Comparison of ENCODE assay signal across 30 mouse cellular contexts in genomic region chr8:88972993-88973690, GRCm38 (mm10).
DNase-seq lines count a peak whose midpoint lies in the region; ATAC-seq and TF ChIP-seq lines count a peak whose summit lies in the region.
"Had no signal": no experiment of that assay in that cellular context is flagged by ENCODE, and none has a peak within 500 bp of the region (broad histone marks: within the 10 kb centered on the region; RNA-seq: fewer than 3 reads in every experiment).

No protein-coding gene starts in this region.

- ATAC-seq in forebrain, embryonic 16.5 days, result no peak
- ATAC-seq in midbrain, embryonic 11.5 days (ENCODE audit: low FRiP score), result no peak
- ATAC-seq in midbrain, embryonic 13.5 days, result no peak
- ATAC-seq in midbrain, postnatal 0 days (ENCODE audit: low FRiP score), result no peak
- ATAC-seq: activated CD4-positive, CD25-positive, alpha-beta regulatory T cell, adult 4 months; intestine, postnatal 0 days had no signal

- H3K27me3 ChIP-seq in forebrain, embryonic 10.5 days (ENCODE audit: poor library complexity, severe bottlenecking), result peaks cover 16% of the 10 kb centered on the region; the same call in 1 of the 2 replicates
- no peaks in the 10 kb centered on the region for H3K27me3 ChIP-seq in forebrain, embryonic 16.5 days (replicated peaks; ENCODE audit: control insufficient read depth, insufficient read depth, low read length)
- no peaks in the 10 kb centered on the region for H3K27me3 ChIP-seq in midbrain, embryonic 11.5 days (ENCODE audit: control insufficient read depth, insufficient read depth, low read length)
- 0 out of 2 replicates have a peak, but pooled peaks cover 3% of the 10 kb centered on the region for H3K27me3 ChIP-seq in midbrain, embryonic 13.5 days
- H3K27me3 ChIP-seq in midbrain, postnatal 0 days (ENCODE audit: insufficient read depth, low read length), result no peaks in the 10 kb centered on the region
- H3K27me3 ChIP-seq: embryonic facial prominence, embryonic 13.5 days had no signal

- no peak overlapping the region for H3K4me2 ChIP-seq in forebrain, embryonic 16.5 days (ENCODE audit: low read length)
- no peak overlapping the region for H3K4me2 ChIP-seq in midbrain, embryonic 11.5 days
- H3K4me2 ChIP-seq in midbrain, embryonic 13.5 days (replicated peaks), result no peak overlapping the region
- H3K4me2 ChIP-seq in midbrain, postnatal 0 days (ENCODE audit: low read depth, low read length, poor library complexity, severe bottlenecking), result no peak overlapping the region
- H3K4me2 ChIP-seq: embryonic facial prominence, embryonic 13.5 days; heart, embryonic 11.5 days; hindbrain, embryonic 13.5 days had no signal

- H3K27ac ChIP-seq in forebrain, embryonic 10.5 days, result peak overlapping the region; percentile 80
- H3K27ac ChIP-seq in forebrain, embryonic 16.5 days (ENCODE audit: low read length), result no peak overlapping the region
- no peak overlapping the region for H3K27ac ChIP-seq in midbrain, embryonic 11.5 days (ENCODE audit: low read depth, low read length)
- H3K27ac ChIP-seq in midbrain, embryonic 13.5 days, result no peak overlapping the region
- no peak overlapping the region for H3K27ac ChIP-seq in midbrain, postnatal 0 days (ENCODE audit: low read depth, low read length)
- H3K27ac ChIP-seq: embryonic facial prominence, embryonic 13.5 days; gastrocnemius, adult 2 months; hindbrain, embryonic 13.5 days; liver, embryonic 14.5 days; macrophage had no signal

- WGBS in forebrain, embryonic 10.5 days, result 40% methylated on average over 15 of the region's 15 CpGs
- WGBS in forebrain, embryonic 16.5 days, result 13% methylated on average over 15 of the region's 15 CpGs
- 36% methylated on average over 15 of the region's 15 CpGs for WGBS in midbrain, embryonic 11.5 days
- WGBS in midbrain, embryonic 13.5 days, result 27% methylated on average over 15 of the region's 15 CpGs
- 30% methylated on average over 15 of the region's 15 CpGs for WGBS in midbrain, postnatal 0 days

- no peaks in the 10 kb centered on the region for H3K9me3 ChIP-seq in forebrain, embryonic 10.5 days
- H3K9me3 ChIP-seq in forebrain, embryonic 16.5 days (ENCODE audit: control insufficient read depth, low read length), result no peaks in the 10 kb centered on the region
- H3K9me3 ChIP-seq in midbrain, embryonic 11.5 days (ENCODE audit: control insufficient read depth, low read length), result no peaks in the 10 kb centered on the region
- H3K9me3 ChIP-seq in midbrain, embryonic 13.5 days, result no peaks in the 10 kb centered on the region
- no peaks in the 10 kb centered on the region for H3K9me3 ChIP-seq in midbrain, postnatal 0 days (ENCODE audit: low read length)
- H3K9me3 ChIP-seq: embryonic facial prominence, embryonic 13.5 days; hindbrain, embryonic 13.5 days had no signal

- peak; percentile 23 for DNase-seq in forebrain, embryonic 10.5 days (ENCODE audit: extremely low spot score, low spot score)
- peak; percentile 81 for DNase-seq in midbrain, embryonic 11.5 days (ENCODE audit: low spot score, missing footprints)
- peak; percentile 18 for DNase-seq in ZHBTc4 (ENCODE audit: low read depth, low spot score)
- DNase-seq in midbrain, postnatal 0 days (ENCODE audit: low spot score), result peak; percentile 14
- no peak for DNase-seq in layer of hippocampus, postnatal 25 days (ENCODE audit: extremely low spot score in 1 of 2, low spot score in 1 of 2)
- no peak for DNase-seq in c-Kit-positive CD71-positive TER-119-positive erythroid progenitor cells, embryonic 14.5 days (ENCODE audit: low spot score)
- DNase-seq: adrenal gland, adult 2 months; adrenal gland, postnatal 36 days; cerebellum, adult 8-10 months; cerebellum, postnatal 25 days; gastrocnemius, adult 2 months; gastrocnemius, postnatal 36 days; heart, adult 18-20 months; heart, postnatal 36 days; kidney, postnatal 10 days; liver; lung, adult 2 months; lung, postnatal 10 days; thymus, adult 2 months; thymus, postnatal 4 days had no signal

- H3K36me3 ChIP-seq in forebrain, embryonic 10.5 days (replicated peaks), result no peaks in the 10 kb centered on the region
- H3K36me3 ChIP-seq in forebrain, embryonic 16.5 days (ENCODE audit: control insufficient read depth, insufficient read depth), result no peaks in the 10 kb centered on the region
- H3K36me3 ChIP-seq in midbrain, embryonic 11.5 days (ENCODE audit: control insufficient read depth, insufficient read depth, low read length), result no peaks in the 10 kb centered on the region
- H3K36me3 ChIP-seq in midbrain, embryonic 13.5 days, result no peaks in the 10 kb centered on the region
- peaks cover 5% of the 10 kb centered on the region; the same call in 1 of the 2 replicates for H3K36me3 ChIP-seq in midbrain, postnatal 0 days (ENCODE audit: insufficient read depth, low read length)
- H3K36me3 ChIP-seq: embryonic facial prominence, embryonic 13.5 days; hindbrain, embryonic 13.5 days had no signal

- no peak for TF ChIP-seq CTCF in midbrain, postnatal 0 days (IDR thresholded peaks at IDR 0.05)

- peaks cover 32% of the 10 kb centered on the region for H3K4me1 ChIP-seq in forebrain, embryonic 10.5 days
- H3K4me1 ChIP-seq in forebrain, embryonic 16.5 days (replicated peaks; ENCODE audit: control insufficient read depth, insufficient read depth, low read length), result 0 out of 2 replicates have a peak, but pooled peaks cover 2% of the 10 kb centered on the region
- H3K4me1 ChIP-seq in midbrain, embryonic 11.5 days (ENCODE audit: control insufficient read depth, insufficient read depth, low read length), result peaks cover 12% of the 10 kb centered on the region
- peaks cover 17% of the 10 kb centered on the region for H3K4me1 ChIP-seq in midbrain, embryonic 13.5 days (replicated peaks)
- no peaks in the 10 kb centered on the region; the same call in 1 of the 2 replicates for H3K4me1 ChIP-seq in midbrain, postnatal 0 days (ENCODE audit: insufficient read depth, low read length)
- H3K4me1 ChIP-seq: embryonic facial prominence, embryonic 13.5 days had no signal

- H3K4me3 ChIP-seq in forebrain, embryonic 10.5 days, result no peak overlapping the region
- H3K4me3 ChIP-seq in forebrain, embryonic 16.5 days (replicated peaks; ENCODE audit: low read length), result no peak overlapping the region
- no peak overlapping the region for H3K4me3 ChIP-seq in midbrain, embryonic 11.5 days (ENCODE audit: low read depth, low read length)
- H3K4me3 ChIP-seq in midbrain, embryonic 13.5 days (replicated peaks), result no peak overlapping the region
- no peak overlapping the region for H3K4me3 ChIP-seq in midbrain, postnatal 0 days (ENCODE audit: low read depth, low read length)
- H3K4me3 ChIP-seq: embryonic facial prominence, embryonic 13.5 days; erythroblast, embryonic 14.5 days; gastrocnemius, adult 2 months; hindbrain, embryonic 13.5 days had no signal

- no peak overlapping the region for H3K9ac ChIP-seq in forebrain, embryonic 16.5 days (replicated peaks; ENCODE audit: low read depth, low read length)
- H3K9ac ChIP-seq in midbrain, embryonic 11.5 days (ENCODE audit: low read length), result 0 out of 2 replicates have a peak overlapping the region, but pooled peaks have one; percentile 28
- no peak overlapping the region for H3K9ac ChIP-seq in midbrain, embryonic 13.5 days (replicated peaks)
- no peak overlapping the region for H3K9ac ChIP-seq in midbrain, postnatal 0 days (replicated peaks; ENCODE audit: low read length, poor library complexity, severe bottlenecking)
- H3K9ac ChIP-seq: embryonic facial prominence, embryonic 13.5 days; hindbrain, embryonic 13.5 days; liver, embryonic 14.5 days had no signal

Comparison
In these comparisons a context has a peak if more than half of its experiments do, and no peak if none do; other contexts are left out.
1. DNase-seq: peak in forebrain, embryonic 10.5 days (single experiment), midbrain, embryonic 11.5 days (single experiment), ZHBTc4 (single experiment) and midbrain, postnatal 0 days (single experiment); none in layer of hippocampus, postnatal 25 days (0 of 2) and c-Kit-positive CD71-positive TER-119-positive erythroid progenitor cells, embryonic 14.5 days (single experiment).